Mouse (Mus musculus) stomach, postnatal 0 days (tissue): ENCODE results near the gene Rtraf.

Experiments used
- CTCF ChIP-seq: IDR thresholded peaks from 2 replicates; pipeline ENCODE4 v1.5.1; 2016; ENCODE audit warnings: antibody characterized with exemption, low read depth, mild to moderate bottlenecking, moderate library complexity
- EP300 ChIP-seq: optimal IDR thresholded peaks from 2 replicates; pipeline ENCODE3; 2016; ENCODE audit warnings: antibody characterized with exemption

- TF ChIP-seq CTCF (no peak), EP300 (no peak)
These were observed 60.1 kb downstream of the Rtraf start for GRCm38 (mm10) chr14:19763527-19763926.
